8 mouse cellular contexts compared by ENCODE assay signal in the genomic region with DNA sequence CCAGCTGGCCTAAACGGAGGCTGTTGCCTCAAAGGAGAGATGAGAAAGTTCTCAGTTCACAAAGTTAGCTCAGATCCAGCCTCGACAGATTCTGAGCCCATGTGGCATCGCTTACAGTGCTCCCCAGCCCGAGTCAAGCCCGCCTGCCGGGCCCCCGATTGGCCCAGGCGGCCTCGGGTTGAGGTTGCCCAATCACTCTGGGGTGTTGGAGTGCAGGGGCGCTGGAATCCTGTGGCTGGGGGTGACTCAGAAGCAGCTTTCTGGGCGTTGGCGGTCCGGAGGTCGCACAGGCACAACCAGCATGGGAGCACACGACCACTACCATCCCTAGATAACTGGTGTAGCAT. TPM values are rescaled to one million over a fixed set of nuclear protein-coding genes. Genes with fewer than 3 reads are reported as not detected.
A peak's percentile ranks its signal among the peaks of the same experiment; 100 is the strongest.
DNase-seq lines count a peak whose midpoint lies in the region; ATAC-seq and TF ChIP-seq lines count a peak whose summit lies in the region.

No protein-coding gene starts in this region.

- WGBS in kidney, adult 2 months = 6% methylated on average over 15 of the region's 15 CpGs
- 0% methylated on average over 15 of the region's 15 CpGs for WGBS in hindbrain, embryonic 11.5 days
- WGBS in liver, embryonic 11.5 days = 2% methylated on average over 15 of the region's 15 CpGs
- WGBS in midbrain, embryonic 16.5 days = under 1% methylated on average over 15 of the region's 15 CpGs

- H3K9ac ChIP-seq in hindbrain, embryonic 11.5 days (ENCODE audit: low read depth, low read length) = peak overlapping the region; percentile 89; the same call in 1 of the 2 replicates
- peak overlapping the region; percentile 74 for H3K9ac ChIP-seq in liver, embryonic 11.5 days (ENCODE audit: low read depth, low read length)
- peak overlapping the region; percentile 96 for H3K9ac ChIP-seq in midbrain, embryonic 16.5 days (ENCODE audit: low read depth, low read length)

- H3K4me1 ChIP-seq in kidney, adult 2 months (ENCODE audit: control insufficient read depth, insufficient read depth, low read length) = no peaks in the 10 kb centered on the region
- H3K4me1 ChIP-seq in hindbrain, embryonic 11.5 days (replicated peaks; ENCODE audit: control insufficient read depth, insufficient read depth, low read length) = no peaks in the 10 kb centered on the region
- H3K4me1 ChIP-seq in liver, embryonic 11.5 days (replicated peaks; ENCODE audit: control insufficient read depth, insufficient read depth, low read length) = no peaks in the 10 kb centered on the region
- 0 out of 2 replicates have a peak, but pooled peaks cover 2% of the 10 kb centered on the region for H3K4me1 ChIP-seq in midbrain, embryonic 16.5 days (ENCODE audit: control insufficient read depth, insufficient read depth, low read length)

- H3K27me3 ChIP-seq in kidney, adult 2 months (replicated peaks; ENCODE audit: control insufficient read depth, insufficient read depth, low read length) = no peaks in the 10 kb centered on the region; the same call in 1 of the 2 replicates
- H3K27me3 ChIP-seq in hindbrain, embryonic 11.5 days (ENCODE audit: control insufficient read depth, insufficient read depth, low read length) = no peaks in the 10 kb centered on the region
- H3K27me3 ChIP-seq in liver, embryonic 11.5 days (replicated peaks; ENCODE audit: control insufficient read depth, insufficient read depth, low read length) = peaks cover 12% of the 10 kb centered on the region
- no peaks in the 10 kb centered on the region for H3K27me3 ChIP-seq in midbrain, embryonic 16.5 days (ENCODE audit: control insufficient read depth, insufficient read depth, low read depth, low read length)

- no peak overlapping the region for H3K27ac ChIP-seq in kidney, adult 2 months (ENCODE audit: insufficient read depth, low read depth, low read length)
- no peak overlapping the region for H3K27ac ChIP-seq in hindbrain, embryonic 11.5 days (ENCODE audit: low read depth, low read length)
- peak overlapping the region; percentile 84; the same call in 1 of the 2 replicates for H3K27ac ChIP-seq in liver, embryonic 11.5 days (ENCODE audit: low read depth, low read length)
- peak overlapping the region; percentile 80 for H3K27ac ChIP-seq in midbrain, embryonic 16.5 days (ENCODE audit: low read length)

- H3K4me3 ChIP-seq in kidney, adult 2 months (ENCODE audit: insufficient read depth, low read depth, low read length) = peak overlapping the region; percentile 47
- peak overlapping the region; percentile 70 for H3K4me3 ChIP-seq in hindbrain, embryonic 11.5 days (ENCODE audit: low read depth, low read length)
- peak overlapping the region; percentile 68 for H3K4me3 ChIP-seq in liver, embryonic 11.5 days (ENCODE audit: low read depth, low read length)
- H3K4me3 ChIP-seq in midbrain, embryonic 16.5 days (ENCODE audit: low read depth, low read length) = peak overlapping the region; percentile 89

- TF ChIP-seq CTCF in kidney, adult 2 months (conservative IDR thresholded peaks at IDR 0.05; ENCODE audit: insufficient read depth, insufficient read length, low read depth, low read length) = no peak

- TF ChIP-seq POLR2A in kidney, adult 2 months (IDR thresholded peaks at IDR 0.05; ENCODE audit: low read depth, low read length) = no peak

- ATAC-seq in hindbrain, embryonic 11.5 days (ENCODE audit: low FRiP score) = no peak
- ATAC-seq in liver, embryonic 11.5 days (replicated peaks; ENCODE audit: low FRiP score) = no peak; the same call in 1 of the 2 replicates
- ATAC-seq in midbrain, embryonic 16.5 days = peak; percentile 76

- H3K36me3 ChIP-seq in kidney, adult 2 months (ENCODE audit: control insufficient read depth, insufficient read depth, low read length) = no peaks in the 10 kb centered on the region
- no peaks in the 10 kb centered on the region for H3K36me3 ChIP-seq in hindbrain, embryonic 11.5 days (ENCODE audit: control insufficient read depth, insufficient read depth, low read length)
- no peaks in the 10 kb centered on the region for H3K36me3 ChIP-seq in liver, embryonic 11.5 days (ENCODE audit: control insufficient read depth, insufficient read depth, low read length)
- no peaks in the 10 kb centered on the region for H3K36me3 ChIP-seq in midbrain, embryonic 16.5 days (ENCODE audit: control insufficient read depth, insufficient read depth, low read length)

- H3K4me2 ChIP-seq in hindbrain, embryonic 11.5 days (replicated peaks; ENCODE audit: low read depth, low read length) = peak overlapping the region; percentile 80
- peak overlapping the region; percentile 92 for H3K4me2 ChIP-seq in liver, embryonic 11.5 days
- peak overlapping the region; percentile 89 for H3K4me2 ChIP-seq in midbrain, embryonic 16.5 days (ENCODE audit: low read length)

- peak; percentile 32 for DNase-seq in kidney, adult 2 months
- no peak for DNase-seq in kidney, postnatal 4 days
- peak; percentile 75 for DNase-seq in adrenal gland, adult 2 months
- DNase-seq in forelimb bud, embryonic 11.5 days (ENCODE audit: low read depth, low spot score) = peak; percentile 73
- no peak for DNase-seq in hindbrain, embryonic 11.5 days (ENCODE audit: low spot score)
- DNase-seq in liver, embryonic 11.5 days (ENCODE audit: low spot score) = peak; percentile 60
- DNase-seq in testis, postnatal 14 days (ENCODE audit: low spot score) = peak; percentile 16

- no peaks in the 10 kb centered on the region for H3K9me3 ChIP-seq in hindbrain, embryonic 11.5 days (ENCODE audit: control insufficient read depth, low read length)
- H3K9me3 ChIP-seq in liver, embryonic 11.5 days (ENCODE audit: control insufficient read depth, low read length) = no peaks in the 10 kb centered on the region
- no peaks in the 10 kb centered on the region for H3K9me3 ChIP-seq in midbrain, embryonic 16.5 days (replicated peaks; ENCODE audit: control insufficient read depth, low read length, poor library complexity, severe bottlenecking)

RNA-seq across cellular contexts. Expression of a gene that starts 1.1 kb away (rescaled TPM):
- polyA plus RNA-seq in kidney, adult 2 months (2012; rRNA removed) = 8.0 and 8.6 TPM in 2 replicates
- total RNA-seq in adrenal gland, adult 2 months (2021) = 10 to 100 TPM; 13.2 to 14.9 TPM
- 3.7 and 4.5 TPM in 2 replicates for polyA plus RNA-seq in adrenal gland, adult 2 months (2012; rRNA removed)
- 22.2 and 25.6 TPM in 2 replicates for polyA plus RNA-seq in hindbrain, embryonic 11.5 days (2014; fragmentation: Nextera tagmentation; extraction: Ambion mirVana)
- 14.9 and 16.8 TPM in 2 replicates for polyA plus RNA-seq in liver, embryonic 11.5 days (2014; fragmentation: Nextera tagmentation; extraction: Ambion mirVana)
- polyA plus RNA-seq in midbrain, embryonic 16.5 days (2015; fragmentation: Nextera tagmentation; extraction: Ambion mirVana) = 6.1 and 6.7 TPM in 2 replicates

Comparison
In these comparisons a context has a peak if more than half of its experiments do, and no peak if none do; other contexts are left out.
1. DNase-seq: peak in kidney, adult 2 months (single experiment), adrenal gland, adult 2 months (single experiment), forelimb bud, embryonic 11.5 days (single experiment), liver, embryonic 11.5 days (single experiment) and testis, postnatal 14 days (single experiment); none in kidney, postnatal 4 days (0 of 2) and hindbrain, embryonic 11.5 days (single experiment).
2. H3K27ac ChIP-seq: peak in liver, embryonic 11.5 days (single experiment) and midbrain, embryonic 16.5 days (single experiment); none in kidney, adult 2 months (single experiment) and hindbrain, embryonic 11.5 days (single experiment).
3. Peak in every context shown above with its lines, with median percentiles within 50 percentile points of each other: H3K4me3 ChIP-seq, H3K4me2 ChIP-seq and H3K9ac ChIP-seq.